Mouse (Mus musculus) ES-E14 (cell line): ENCODE measurements around the gene Prm2. TPM values are rescaled to one million over a fixed set of nuclear protein-coding genes. Genes with fewer than 3 reads are reported as not detected.

Source experiments
- DNase-seq: peaks from one replicate; pipeline ENCODE4 v3.0.0-alpha.2; 2013; ENCODE audit warnings: low read depth, low spot score
- H3K27ac ChIP-seq: 2 replicates; pipeline ENCODE4 v1.5.1; 2012; ENCODE audit warnings: low read depth, mild to moderate bottlenecking, low read length, moderate library complexity, mixed read lengths; ENCODE audit not compliant: poor library complexity, insufficient read depth, severe bottlenecking
- H3K36me3 ChIP-seq: 2 replicates; pipeline ENCODE4 v1.6.1; 2012; ENCODE audit warnings: mild to moderate bottlenecking, low read length, moderate library complexity, mixed read lengths; ENCODE audit not compliant: control insufficient read depth, poor library complexity, insufficient read depth, severe bottlenecking
- H3K4me1 ChIP-seq, 2 experiments: fragments of 150-350 bp in 1 of 2; sonication (generic) in 1 of 2; 2 replicates each; pipeline ENCODE4 v1.6.1; 2012; ENCODE audit warnings: low read length in 2 of 2, mild to moderate bottlenecking in 1 of 2, mixed read lengths in 1 of 2; ENCODE audit not compliant: control insufficient read depth in 2 of 2, insufficient read depth in 2 of 2, poor library complexity in 1 of 2
- H3K4me3 ChIP-seq, 2 experiments: fragments of 150-350 bp in 1 of 2; sonication (generic) in 1 of 2; 2 replicates each; pipeline ENCODE4 v1.5.1; 2012; ENCODE audit warnings: low read length in 2 of 2, low read depth in 1 of 2, mild to moderate bottlenecking in 1 of 2, mixed read lengths in 1 of 2; ENCODE audit not compliant: insufficient read depth in 1 of 2, poor library complexity in 1 of 2, severe bottlenecking in 1 of 2
- H3K9ac ChIP-seq: 2 replicates; pipeline ENCODE4 v1.6.1; 2012; ENCODE audit warnings: low read depth, mild to moderate bottlenecking, low read length, mixed read lengths; ENCODE audit not compliant: poor library complexity, insufficient read depth, severe bottlenecking
- H3K9me3 ChIP-seq: fragments of 150-350 bp; sonication (generic); 2 replicates; pipeline ENCODE4 v1.6.1; 2012; ENCODE audit warnings: low read depth, mild to moderate bottlenecking, low read length; ENCODE audit not compliant: control insufficient read depth, insufficient read depth
- CHD2 ChIP-seq: IDR thresholded peaks from 2 replicates; pipeline ENCODE4 v1.6.1; 2014; ENCODE audit warnings: mild to moderate bottlenecking, low read depth, low read length, inconsistent platforms
- HCFC1 ChIP-seq: IDR thresholded peaks from 2 replicates; pipeline ENCODE4 v1.6.1; 2012; ENCODE audit warnings: low read length, inconsistent platforms, borderline replicate concordance; ENCODE audit not compliant: insufficient read depth
- MAFK ChIP-seq: IDR thresholded peaks from 2 replicates; pipeline ENCODE4 v1.6.1; 2014; ENCODE audit warnings: mild to moderate bottlenecking, low read depth, low read length, inconsistent platforms; ENCODE audit not compliant: insufficient read depth
- ZC3H11A ChIP-seq: IDR thresholded peaks from 2 replicates; pipeline ENCODE4 v1.6.1; 2012; ENCODE audit warnings: low read depth, mild to moderate bottlenecking, inconsistent platforms, low read length, borderline replicate concordance
- ZNF384 ChIP-seq: IDR thresholded peaks from 2 replicates; pipeline ENCODE4 v1.6.1; 2012; ENCODE audit warnings: low read depth, low read length, inconsistent platforms
- in situ Hi-C, 2 experiments: fragments of 600-800 bp; cut with MboI; formaldehyde crosslinking; loops; one replicate each; pipeline ENCODE4 v1.15.1; 2025; ENCODE audit warnings: low sequenced_read_pairs in 2 of 2, inconsistent platforms in 1 of 2; ENCODE audit not compliant: unreplicated experiment in 2 of 2
- total RNA-seq: library from RNA; depleted of rRNA; stranded (reverse); fragments of 300-350 nt; gene quantifications from 2 replicates; pipeline ENCODE4 v1.2.3, GENCODE M21; 2012

Prm2 gene
- total RNA-seq, 1 experiment, result not detected

DNA sequence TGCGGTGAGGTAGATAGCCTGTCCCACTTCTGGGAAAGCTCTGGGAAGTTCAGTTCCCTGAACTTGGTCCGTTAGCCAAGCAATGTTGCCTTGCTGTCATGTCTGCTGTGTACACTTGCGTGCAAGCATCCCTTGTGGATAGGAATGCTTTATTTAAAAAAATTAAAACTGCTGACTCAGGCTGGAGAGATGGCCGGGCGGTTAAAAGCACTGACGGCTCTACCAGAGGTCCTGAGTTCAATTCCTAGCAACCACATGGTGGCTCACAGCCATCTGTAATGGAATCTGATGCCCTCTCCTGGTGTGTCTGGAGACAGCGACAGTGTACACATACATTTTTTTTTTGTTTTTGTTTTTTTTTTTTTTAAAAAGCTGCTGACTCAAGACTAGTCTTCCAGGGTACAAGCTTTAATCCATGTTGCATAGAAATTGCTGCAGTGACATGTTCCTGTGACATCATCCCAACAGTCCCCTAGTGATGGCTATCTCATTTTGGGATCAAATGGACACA is 8.3 kb downstream of the Prm2 start:
- TF ChIP-seq MAFK (peak; percentile 82), ZNF384 (0 out of 2 replicates have a peak, but pooled peaks have one; percentile 53), CHD2 (no peak), ZC3H11A (no peak), HCFC1 (no peak)
- Histone ChIP-seq H3K4me3 (no peak overlapping the region), H3K36me3 (no peaks in the 10 kb centered on the region), H3K27ac (no peak overlapping the region), H3K4me1 (peaks cover 7 to 15% of the 10 kb centered on the region in 2 experiments; a peak in 2 of 4 replicates), H3K9ac (no peak overlapping the region), H3K9me3 (no peaks in the 10 kb centered on the region)
- no peak for DNase-seq
- in situ Hi-C loops, result loop anchor here in 1 of 2 experiments (10.0 kb wide), 1 partner anchor 373 kb away; the partner anchor contains the start of gene Nubp1

DNA sequence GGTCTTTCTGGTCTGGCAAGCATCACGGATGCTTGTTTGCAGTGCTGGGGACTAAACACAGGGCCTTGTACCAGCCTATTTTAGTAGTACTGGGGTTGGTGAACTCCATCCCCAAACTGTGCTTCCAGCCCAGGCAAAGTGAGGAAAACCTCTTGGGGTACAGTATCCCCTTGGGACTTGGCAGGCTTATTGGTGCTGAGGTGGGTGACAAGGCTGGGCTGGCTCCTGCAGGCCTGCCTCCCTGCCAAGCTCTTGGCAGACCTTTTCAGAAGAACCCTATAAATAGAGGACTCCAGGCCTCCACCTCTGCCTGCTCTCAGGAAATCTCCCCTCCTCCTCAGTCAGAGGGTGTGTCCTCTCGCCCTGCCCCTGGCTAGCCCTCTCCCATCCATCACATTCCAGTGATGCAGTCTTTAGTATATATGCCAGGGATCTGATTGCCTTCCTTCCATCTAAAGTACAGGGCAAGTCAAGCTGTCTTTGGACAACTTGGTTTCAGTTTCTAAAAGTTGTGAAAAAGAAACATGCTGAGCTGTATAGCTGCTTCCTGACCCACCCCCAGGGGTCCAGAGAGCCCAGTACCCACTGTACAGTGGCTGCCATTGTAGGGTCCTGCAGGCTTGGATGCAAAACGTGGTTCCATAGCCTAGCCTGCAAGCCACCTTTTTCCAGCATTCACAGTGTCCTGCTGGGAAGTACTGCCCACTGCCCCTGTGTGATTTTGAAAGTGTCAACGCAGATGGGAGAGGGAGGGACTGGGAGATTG is 9.0 kb downstream of the Prm2 start:
- TF ChIP-seq ZNF384, result no peak
- TF ChIP-seq HCFC1, result no peak
- no peak for TF ChIP-seq CHD2
- TF ChIP-seq MAFK, result no peak
- no peak for TF ChIP-seq ZC3H11A
- DNase-seq, result no peak
- H3K36me3 ChIP-seq, result no peaks in the 10 kb centered on the region
- in situ Hi-C loops, result loop anchor here in 1 of 2 experiments (10.0 kb wide), 1 partner anchor 372 kb away; the partner anchor contains the start of gene Nubp1
- H3K9me3 ChIP-seq, result no peaks in the 10 kb centered on the region
- no peak overlapping the region for H3K27ac ChIP-seq
- 0 out of 4 replicates have a peak overlapping the region, but pooled peaks of 1 of the 2 experiments have one; percentile 19 for H3K4me3 ChIP-seq
- H3K9ac ChIP-seq, result no peak overlapping the region
- peaks cover 7 to 18% of the 10 kb centered on the region in 2 experiments; a peak in 2 of 4 replicates for H3K4me1 ChIP-seq

DNA sequence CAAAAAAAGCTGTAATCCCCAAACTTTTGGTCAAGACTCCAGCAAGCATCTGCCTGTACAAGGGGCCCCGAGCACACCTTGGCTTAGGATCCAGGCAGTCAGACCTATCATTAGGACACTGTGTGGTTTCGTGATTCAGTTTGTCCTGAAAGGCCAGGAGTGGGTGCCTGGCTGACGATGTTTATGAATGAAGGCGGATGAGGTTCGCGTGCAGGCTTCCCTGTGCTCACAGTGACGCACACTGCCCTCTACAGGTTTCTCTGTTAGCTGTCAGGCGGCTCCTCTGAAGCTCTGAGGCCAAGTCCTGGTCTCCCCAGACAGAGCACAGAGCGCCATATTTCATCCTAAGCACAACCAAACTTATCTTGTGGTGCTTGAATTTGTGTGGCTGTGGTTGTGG is 9.6 kb downstream of the Prm2 start:
- peak overlapping the region; percentile 81 to 98 for H3K4me3 ChIP-seq
- no peaks in the 10 kb centered on the region for H3K36me3 ChIP-seq
- no peaks in the 10 kb centered on the region for H3K9me3 ChIP-seq
- TF ChIP-seq MAFK (no peak), ZC3H11A (peak; percentile 51; the same call in 1 of the 2 replicates)
- peak overlapping the region; percentile 50; the same call in 1 of the 2 replicates for H3K9ac ChIP-seq
- peak; percentile 81 for DNase-seq
- 0 out of 2 replicates have a peak overlapping the region, but pooled peaks have one; percentile 47 for H3K27ac ChIP-seq
- peaks cover 7 to 18% of the 10 kb centered on the region in 2 experiments; a peak in 2 of 4 replicates for H3K4me1 ChIP-seq
- in situ Hi-C loops, result loop anchor here in 1 of 2 experiments (10.0 kb wide), 1 partner anchor 371 kb away; the partner anchor contains the start of gene Nubp1

DNA sequence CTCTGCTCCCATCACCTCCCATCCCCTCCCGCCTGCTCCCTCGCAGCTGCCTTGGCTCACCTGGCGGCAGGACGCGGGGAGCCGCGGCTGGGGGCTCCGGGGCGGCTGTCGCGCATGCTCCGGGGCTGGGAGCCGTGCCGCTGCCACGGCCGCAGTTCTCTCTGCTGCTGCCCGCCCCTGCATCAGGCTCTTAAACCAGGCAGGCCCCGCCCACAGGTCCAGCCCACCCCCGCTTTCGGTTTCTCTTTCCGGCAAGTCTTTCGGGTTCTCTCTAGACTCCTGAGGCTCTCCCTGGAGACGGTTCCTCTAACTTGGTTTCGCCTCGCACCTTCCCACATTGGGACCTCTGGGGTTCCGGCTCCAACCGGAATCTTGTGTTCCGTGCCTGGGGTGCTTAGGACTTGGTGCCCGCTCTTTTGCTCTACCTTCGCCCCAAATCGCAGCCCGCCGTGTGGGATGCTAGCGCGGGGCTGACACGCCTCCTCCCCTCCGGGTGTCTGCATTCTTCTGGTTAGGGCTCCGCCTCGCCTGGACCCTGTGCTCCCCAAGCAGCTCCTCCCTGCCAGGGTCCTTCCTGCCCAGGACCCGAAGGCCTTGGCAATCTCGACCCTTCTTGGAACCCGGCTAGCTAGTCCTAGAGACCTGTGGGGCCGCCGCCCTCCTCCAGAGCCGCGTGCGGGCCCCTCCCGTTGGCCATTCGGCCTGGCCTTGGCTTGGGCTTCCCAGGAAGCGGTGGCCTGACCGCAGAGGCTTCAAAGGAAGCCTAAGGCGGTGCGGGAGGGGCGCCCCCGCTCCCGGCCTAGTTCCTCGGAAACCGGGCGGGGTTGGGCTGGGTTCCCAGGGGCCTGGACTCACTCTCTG is 10.3 kb downstream of the Prm2 start, which contains the start of gene Socs1:
Socs1 (minus strand) TSS at position 166 of the 861 bp plus-strand sequence.
- DNase-seq, result peak; percentile 80
- Histone ChIP-seq H3K27ac (peak within 1 kb of the TSS; percentile 47; the same call in 1 of the 2 replicates), H3K36me3 (no peaks in the 10 kb centered on the region), H3K9ac (peak within 1 kb of the TSS; percentile 77), H3K9me3 (no peaks in the 10 kb centered on the region), H3K4me3 (peak within 1 kb of the TSS; percentile 81 to 98), H3K4me1 (peaks cover 7 to 18% of the 10 kb centered on the region in 2 experiments; a peak in 2 of 4 replicates)
- in situ Hi-C loops, result loop anchor here in 1 of 2 experiments (10.0 kb wide), 1 partner anchor 371 kb away; the partner anchor contains the start of gene Nubp1
- TF ChIP-seq ZC3H11A (no peak), ZNF384 (no peak), HCFC1 (no peak), MAFK (no peak), CHD2 (no peak)
